In the genomic region with DNA sequence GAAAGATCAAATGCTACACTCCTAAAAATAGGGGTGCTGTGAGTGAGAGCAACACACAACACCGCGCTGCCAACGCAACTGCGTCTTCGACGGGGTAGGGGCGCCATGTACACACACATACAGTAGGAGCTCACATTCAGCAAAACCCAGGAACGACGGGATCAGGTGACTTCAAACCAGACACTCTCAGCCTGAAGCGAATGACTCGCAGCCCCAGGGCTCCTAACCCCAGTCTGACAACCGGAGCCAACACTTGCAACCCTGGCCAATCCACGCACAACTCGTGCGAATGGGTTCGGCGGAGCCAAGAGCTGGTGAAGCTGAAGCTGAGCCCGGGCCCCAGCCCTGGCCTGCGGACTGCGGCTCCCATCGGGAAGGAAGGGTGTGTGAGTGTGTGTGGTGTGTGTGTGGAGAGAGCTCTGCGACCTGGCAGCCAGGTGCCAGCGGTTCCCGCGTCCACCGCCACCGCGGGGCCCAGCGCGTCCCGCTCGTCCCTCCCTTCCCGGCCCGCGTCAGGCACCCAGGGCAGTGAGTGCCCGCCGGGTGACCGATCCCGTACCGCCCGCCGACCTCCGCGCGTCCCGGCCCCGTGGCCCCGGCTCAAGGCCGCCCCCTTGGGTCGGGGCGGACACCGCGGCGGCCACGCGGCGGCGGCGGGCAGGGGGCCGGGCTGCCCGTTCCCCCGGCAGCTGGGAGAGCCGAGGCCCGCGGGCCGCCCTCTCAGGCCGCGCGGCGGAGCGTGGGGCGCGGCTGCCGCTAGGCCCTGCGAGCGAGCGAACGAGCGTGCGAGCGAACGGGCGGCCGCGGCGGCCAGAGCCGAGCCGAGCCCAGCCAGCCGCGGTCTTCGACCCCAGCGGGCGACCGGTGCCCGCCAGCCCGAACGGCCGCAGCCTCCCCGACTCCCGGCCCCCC, we compare ENCODE assay signal across 8 mouse cellular contexts. TPM values are rescaled to one million over a fixed set of nuclear protein-coding genes. Genes with fewer than 3 reads are reported as not detected.
DNase-seq lines count a peak whose midpoint lies in the region; ATAC-seq and TF ChIP-seq lines count a peak whose summit lies in the region.

No protein-coding gene starts in this region.

- peak overlapping the region; percentile 89 for H3K9ac ChIP-seq in forebrain, embryonic 15.5 days (replicated peaks)
- peak overlapping the region; percentile 89 for H3K9ac ChIP-seq in neural tube, embryonic 15.5 days (replicated peaks)

- H3K27ac ChIP-seq in forebrain, embryonic 15.5 days (replicated peaks): peak overlapping the region; percentile 93
- H3K27ac ChIP-seq in neural tube, embryonic 15.5 days (replicated peaks): peak overlapping the region; percentile 93

- peak; percentile 55 for DNase-seq in cerebellum, adult 11 months
- peak; percentile 49 for DNase-seq in heart, postnatal 25 days (ENCODE audit: low spot score)
- peak; percentile 30 to 76 for DNase-seq in layer of hippocampus, adult 18-20 months (ENCODE audit: low spot score in 2 of 2)
- peak; percentile 70 for DNase-seq in lung, adult 2 months
- DNase-seq in testis, postnatal 14 days (ENCODE audit: low spot score): peak; percentile 71

- peaks cover 75% of the 10 kb centered on the region for H3K4me1 ChIP-seq in E14TG2a.4 (replicated peaks; ENCODE audit: low read depth, low read length)
- peaks cover 22% of the 10 kb centered on the region for H3K4me1 ChIP-seq in forebrain, embryonic 15.5 days
- H3K4me1 ChIP-seq in lung, adult 2 months (ENCODE audit: control insufficient read depth, insufficient read depth, low read length): peaks cover 16% of the 10 kb centered on the region
- peaks cover 28% of the 10 kb centered on the region for H3K4me1 ChIP-seq in neural tube, embryonic 15.5 days

- H3K36me3 ChIP-seq in E14TG2a.4 (ENCODE audit: insufficient read depth, low read length): peaks cover 5% of the 10 kb centered on the region; the same call in 1 of the 2 replicates
- H3K36me3 ChIP-seq in forebrain, embryonic 15.5 days: no peaks in the 10 kb centered on the region
- H3K36me3 ChIP-seq in neural tube, embryonic 15.5 days: no peaks in the 10 kb centered on the region

- under 1% methylated on average over 81 of the region's 100 CpGs for WGBS in forebrain, embryonic 15.5 days
- under 1% methylated on average over 81 of the region's 100 CpGs for WGBS in lung, adult 2 months
- WGBS in neural tube, embryonic 15.5 days: under 1% methylated on average over 76 of the region's 100 CpGs

- intact Hi-C loops in heart, postnatal 25 days (cut with DNase I): loop anchor here (5.0 to 10.0 kb wide), 2 partner anchors 112 to 310 kb away; partner anchors contain the start of genes Srsf7 and Ttc39d

- peak overlapping the region; percentile 90 for H3K4me3 ChIP-seq in E14TG2a.4 (replicated peaks; ENCODE audit: low read length)
- peak overlapping the region; percentile 89 for H3K4me3 ChIP-seq in forebrain, embryonic 15.5 days
- peak overlapping the region; percentile 98 for H3K4me3 ChIP-seq in lung, adult 2 months (replicated peaks; ENCODE audit: extremely low read depth, low read depth, low read length)
- H3K4me3 ChIP-seq in neural tube, embryonic 15.5 days (replicated peaks): peak overlapping the region; percentile 66

- no peaks in the 10 kb centered on the region for H3K9me3 ChIP-seq in E14TG2a.4 (ENCODE audit: low read length)
- no peaks in the 10 kb centered on the region for H3K9me3 ChIP-seq in forebrain, embryonic 15.5 days
- no peaks in the 10 kb centered on the region for H3K9me3 ChIP-seq in neural tube, embryonic 15.5 days (replicated peaks)

- peak overlapping the region; percentile 78 for H3K4me2 ChIP-seq in forebrain, embryonic 15.5 days (replicated peaks)
- peak overlapping the region; percentile 87 for H3K4me2 ChIP-seq in neural tube, embryonic 15.5 days

- 0 out of 2 replicates have a peak, but pooled peaks have one; percentile 6 for TF ChIP-seq POLR2A in lung, adult 2 months (IDR thresholded peaks at IDR 0.05; ENCODE audit: borderline replicate concordance, extremely low read depth, low read depth, low read length)

- TF ChIP-seq CTCF in E14TG2a.4 (conservative IDR thresholded peaks at IDR 0.05; ENCODE audit: low read length): no peak
- no peak for TF ChIP-seq CTCF in lung, adult 2 months (IDR thresholded peaks at IDR 0.05; ENCODE audit: insufficient read depth, low read length)

- peak; percentile 75 for ATAC-seq in forebrain, embryonic 15.5 days (replicated peaks)
- ATAC-seq in neural tube, embryonic 15.5 days (ENCODE audit: low FRiP score): peak; percentile 77

- peaks cover 13% of the 10 kb centered on the region for H3K27me3 ChIP-seq in E14TG2a.4 (ENCODE audit: insufficient read depth, low read length)
- H3K27me3 ChIP-seq in forebrain, embryonic 15.5 days: peaks cover 6% of the 10 kb centered on the region; the same call in 1 of the 2 replicates
- H3K27me3 ChIP-seq in neural tube, embryonic 15.5 days (replicated peaks): peaks cover 10% of the 10 kb centered on the region

RNA-seq across cellular contexts. Expression of gene Atl2, which starts 0.7 kb away (rescaled TPM):
- 35.2 and 35.4 TPM in 2 replicates for polyA plus RNA-seq in forebrain, embryonic 15.5 days (2015; fragmentation: Nextera tagmentation; extraction: Ambion mirVana)
- total RNA-seq in heart, postnatal 25 days (2021): 10 to 100 TPM; 27.8 to 34.0 TPM
- total RNA-seq in layer of hippocampus, adult 18-20 months (2021): 10 to 100 TPM; 49.9 to 56.0 TPM
- 8.0 and 10.7 TPM in 2 replicates for polyA plus RNA-seq in lung, adult 2 months (2012; rRNA removed)
- polyA plus RNA-seq in neural tube, embryonic 15.5 days (2015; fragmentation: Nextera tagmentation; extraction: Ambion mirVana): 36.9 and 38.6 TPM in 2 replicates

Comparison
In these comparisons a context has a peak if more than half of its experiments do, and no peak if none do; other contexts are left out.
1. Peak in every context shown above with its lines: DNase-seq, ATAC-seq, H3K4me3 ChIP-seq and H3K27ac ChIP-seq.